Mouse (Mus musculus) gastrocnemius, postnatal 4 days (tissue): ENCODE results near the gene Tagap1. TPM values are rescaled to one million over a fixed set of nuclear protein-coding genes. Genes with fewer than 3 reads are reported as not detected.
"Not testable (repeated sequence)": the region's sequence is repeated elsewhere in the genome, so short reads cannot be mapped to it uniquely, and the experiment has no call there.

Experiments used
- DNase-seq, 2 experiments: peaks; one replicate each; pipeline ENCODE4 v3.0.0; 2021 to 2022; ENCODE audit warnings: low spot score in 2 of 2, mixed read lengths in 2 of 2
- long read RNA-seq, 2 experiments: library from polyadenylated mRNA; stranded (forward); transcript quantifications; one replicate each; pipeline ENCODE4 v2.0.0; 2021
- total RNA-seq, 2 experiments: library from RNA; stranded (reverse); gene quantifications; 2 replicates each; pipeline ENCODE4 v1.2.3; 2021

Tagap1 gene
- total RNA-seq: 10 to 100 TPM; 11.2 to 12.9 TPM
- long read RNA-seq, experiment 1, partial matches to known transcripts: 24 of 30 reads
- long read RNA-seq, experiment 1, other reads (novel, unspliced or antisense): 6 of 30 reads
- long read RNA-seq, experiment 2, partial matches to known transcripts: 22 of 24 reads
- long read RNA-seq, experiment 2, other reads (novel, unspliced or antisense): 2 of 24 reads

- peak in 1 of 2 experiments; percentile 32 for DNase-seq
Measured at GRCm38 (mm10) chr17:6960776-6961175, at the start of gene Tagap1. Gene Tagap1 (minus strand): TSS chr17:6961156.

- not testable (repeated sequence) for DNase-seq
Measured at GRCm38 (mm10) chr17:7009901-7010300, 48.9 kb upstream of the Tagap1 start.

GRCm38 (mm10) chr17:7009440-7009839 lies 48.5 kb upstream of the Tagap1 start:
- DNase-seq: not testable (repeated sequence)

- not testable (repeated sequence) for DNase-seq
Measured at GRCm38 (mm10) chr17:7008885-7009284, 47.9 kb upstream of the Tagap1 start.

- not testable (repeated sequence) for DNase-seq
Measured at GRCm38 (mm10) chr17:7005646-7006045, 44.7 kb upstream of the Tagap1 start.

GRCm38 (mm10) chr17:7003392-7003791 lies 42.4 kb upstream of the Tagap1 start:
- not testable (repeated sequence) for DNase-seq

GRCm38 (mm10) chr17:7001790-7002585 lies 41.0 kb upstream of the Tagap1 start:
- not testable (repeated sequence) for DNase-seq

GRCm38 (mm10) chr17:6997778-6998490 lies 37.0 kb upstream of the Tagap1 start:
- not testable (repeated sequence) for DNase-seq

- DNase-seq: not testable (repeated sequence)
Measured at GRCm38 (mm10) chr17:6996826-6997225, 35.9 kb upstream of the Tagap1 start.

GRCm38 (mm10) chr17:6995504-6995903 lies 34.5 kb upstream of the Tagap1 start:
- DNase-seq: not testable (repeated sequence)

- not testable (repeated sequence) for DNase-seq
Measured at GRCm38 (mm10) chr17:6986118-6986517, 25.2 kb upstream of the Tagap1 start.

GRCm38 (mm10) chr17:6980144-6980543 lies 19.2 kb upstream of the Tagap1 start:
- DNase-seq: not testable (repeated sequence)

- DNase-seq: not testable (repeated sequence)
Measured at GRCm38 (mm10) chr17:6979380-6979779, 18.4 kb upstream of the Tagap1 start.

GRCm38 (mm10) chr17:6978287-6979248 lies 17.6 kb upstream of the Tagap1 start, which contains the start of gene Gm49721:
Gene Gm49721 (plus strand): TSS chr17:6978904.
- DNase-seq: peak; percentile 28 to 54

GRCm38 (mm10) chr17:6974985-6975384 lies 14.0 kb upstream of the Tagap1 start:
- DNase-seq: not testable (repeated sequence)

GRCm38 (mm10) chr17:6972836-6973396 lies 12.0 kb upstream of the Tagap1 start:
- DNase-seq: not testable (repeated sequence)

- DNase-seq: not testable (repeated sequence)
Measured at GRCm38 (mm10) chr17:6971238-6971637, 10.3 kb upstream of the Tagap1 start.

GRCm38 (mm10) chr17:6970334-6970733 lies 9.4 kb upstream of the Tagap1 start, which contains the start of gene Rnaset2b:
Gene Rnaset2b (plus strand): TSS chr17:6970634.
- DNase-seq: not testable (repeated sequence)

GRCm38 (mm10) chr17:6967673-6968072 lies 6.7 kb upstream of the Tagap1 start:
- DNase-seq: not testable (repeated sequence)

GRCm38 (mm10) chr17:6965364-6965763 lies 4.4 kb upstream of the Tagap1 start:
- DNase-seq: not testable (repeated sequence)
